Mouse (Mus musculus) megakaryocyte-erythroid progenitor cell, adult 5-6 weeks (primary cell): ENCODE data around the gene Lhx5. TPM values are rescaled to one million over a fixed set of nuclear protein-coding genes. Genes with fewer than 3 reads are reported as not detected.

Experiments used
- ATAC-seq: replicated peaks from 2 replicates; pipeline ENCODE4 v1.8.0; 2016; ENCODE audit warnings: mild to moderate bottlenecking, inconsistent platforms; ENCODE audit not compliant: severe bottlenecking, poor library complexity, low FRiP score, low TSS enrichment
- total RNA-seq, 2 experiments: library from RNA; stranded (forward) in 1 of 2; stranded (reverse) in 1 of 2; fragments of 200-1000, 215-1000 nt in 1 of 2; fragments of >200 nt in 1 of 2; fragmentation: Nextera tagmentation in 1 of 2; gene quantifications; 2 replicates each; pipeline ENCODE4 v1.2.3; 2014 to 2017

The Lhx5 gene
- total RNA-seq, 2 experiments from 2014 or later, result not detected

GRCm38 (mm10) chr5:120429692-120430091, 1.8 kb upstream of the Lhx5 start:
- ATAC-seq, result no peak

GRCm38 (mm10) chr5:120431001-120431583, 407 bp upstream of the Lhx5 start:
- no peak for ATAC-seq

GRCm38 (mm10) chr5:120432486-120433015, 1.1 kb downstream of the Lhx5 start:
- ATAC-seq, result no peak

GRCm38 (mm10) chr5:120433135-120433760, 1.7 kb downstream of the Lhx5 start:
- ATAC-seq, result no peak

GRCm38 (mm10) chr5:120434231-120434735, 2.8 kb downstream of the Lhx5 start:
- no peak for ATAC-seq

- no peak for ATAC-seq
Observed at GRCm38 (mm10) chr5:120435006-120435681, 3.6 kb downstream of the Lhx5 start.

GRCm38 (mm10) chr5:120435731-120436501, 4.4 kb downstream of the Lhx5 start:
- ATAC-seq, result no peak

- ATAC-seq, result no peak
Observed at GRCm38 (mm10) chr5:120436885-120437495, 5.5 kb downstream of the Lhx5 start.

- no peak for ATAC-seq
Observed at GRCm38 (mm10) chr5:120437539-120437938, 6.0 kb downstream of the Lhx5 start.

GRCm38 (mm10) chr5:120437986-120438385, 6.5 kb downstream of the Lhx5 start:
- no peak for ATAC-seq

GRCm38 (mm10) chr5:120438469-120438868, 7.0 kb downstream of the Lhx5 start:
- ATAC-seq, result no peak

GRCm38 (mm10) chr5:120438991-120439710, 7.7 kb downstream of the Lhx5 start:
- ATAC-seq, result no peak

- no peak for ATAC-seq
Observed at GRCm38 (mm10) chr5:120439887-120440670, 8.6 kb downstream of the Lhx5 start.

GRCm38 (mm10) chr5:120440733-120441132, 9.2 kb downstream of the Lhx5 start:
- peak; percentile 63 for ATAC-seq

GRCm38 (mm10) chr5:120447305-120447704, 15.8 kb downstream of the Lhx5 start:
- no peak for ATAC-seq

- peak; percentile 66 for ATAC-seq
Observed at GRCm38 (mm10) chr5:120454756-120455337, 23.3 kb downstream of the Lhx5 start.

- ATAC-seq, result 0 out of 2 replicates have a peak, but pooled peaks have one; percentile 27
Observed at GRCm38 (mm10) chr5:120456253-120456652, 24.8 kb downstream of the Lhx5 start.
